Mouse (Mus musculus) CH12.LX (cell line): ENCODE results near the gene Dlx3. TPM values are rescaled to one million over a fixed set of nuclear protein-coding genes. Genes with fewer than 3 reads are reported as not detected.

Experiments
- DNase-seq: peaks from one replicate; pipeline ENCODE4 v3.0.0-alpha.2; 2013; ENCODE audit errors: extremely low read depth
- H3K27ac ChIP-seq: 2 replicates; pipeline ENCODE4 v1.5.1; 2012; ENCODE audit warnings: low read depth, mild to moderate bottlenecking, control low read depth, moderate library complexity; ENCODE audit not compliant: insufficient read depth
- H3K27me3 ChIP-seq: replicated peaks from 2 replicates; pipeline ENCODE3; 2012; ENCODE audit warnings: inconsistent platforms
- H3K36me3 ChIP-seq, 2 experiments: replicated peaks in 1 of 2; 2 replicates each; pipeline versions ENCODE3 to v1.6.1; 2012; ENCODE audit warnings: inconsistent platforms in 1 of 2, low read length in 1 of 2, mild to moderate bottlenecking in 1 of 2, mixed read lengths in 1 of 2, moderate library complexity in 1 of 2; ENCODE audit not compliant: control insufficient read depth in 1 of 2, insufficient read depth in 1 of 2
- H3K4me1 ChIP-seq, 2 experiments: 2 replicates each; pipeline ENCODE4 v1.6.1; 2012; ENCODE audit warnings: inconsistent platforms in 1 of 2, moderate library complexity in 1 of 2; ENCODE audit not compliant: insufficient read depth in 2 of 2, control insufficient read depth in 1 of 2
- H3K4me2 ChIP-seq: 2 replicates; pipeline ENCODE4 v1.6.1; 2012; ENCODE audit warnings: low read depth, mild to moderate bottlenecking, control low read depth; ENCODE audit not compliant: poor library complexity, insufficient read depth, severe bottlenecking
- H3K4me3 ChIP-seq, 3 experiments: fragments of 150-350 bp in 1 of 3; sonication (generic) in 1 of 3; replicated peaks in 1 of 3; 2 replicates each; pipeline versions ENCODE3 to v1.5.1; 2011 to 2012; ENCODE audit warnings: low read depth in 2 of 3, low read length in 2 of 3, mild to moderate bottlenecking in 2 of 3, moderate library complexity in 2 of 3, control low read depth in 1 of 3, improper control_type of control experiment in 1 of 3, inconsistent platforms in 1 of 3, mixed read lengths in 1 of 3; ENCODE audit not compliant: poor library complexity in 1 of 3
- H3K79me2 ChIP-seq: replicated peaks from 2 replicates; pipeline ENCODE4 v1.6.1; 2012; ENCODE audit warnings: mild to moderate bottlenecking, moderate library complexity; ENCODE audit not compliant: control insufficient read depth, poor library complexity, insufficient read depth, severe bottlenecking; ENCODE audit errors: extremely low read depth
- H3K9ac ChIP-seq: 2 replicates; pipeline ENCODE4 v1.6.1; 2012; ENCODE audit warnings: low read depth, mild to moderate bottlenecking, control low read depth, moderate library complexity; ENCODE audit not compliant: insufficient read depth
- H3K9me3 ChIP-seq: replicated peaks from 2 replicates; pipeline ENCODE3; 2012; ENCODE audit warnings: low read length, inconsistent platforms, mixed read lengths
- BHLHE40 ChIP-seq: IDR thresholded peaks from 2 replicates; pipeline ENCODE4 v1.6.1; 2011; ENCODE audit warnings: mild to moderate bottlenecking, low read depth, low read length, improper control_type of control experiment
- CHD1 ChIP-seq: IDR thresholded peaks from 2 replicates; pipeline ENCODE4 v1.6.1; 2012; ENCODE audit warnings: low read depth, low read length, improper control_type of control experiment, inconsistent platforms
- E2F4 ChIP-seq: IDR thresholded peaks from 2 replicates; pipeline ENCODE4 v1.6.1; 2011; ENCODE audit warnings: low read depth, low read length, improper control_type of control experiment; ENCODE audit not compliant: insufficient replicate concordance
- ELF1 ChIP-seq: IDR thresholded peaks from 2 replicates; pipeline ENCODE4 v1.6.1; 2014; ENCODE audit warnings: low read depth, mild to moderate bottlenecking, inconsistent platforms, low read length, improper control_type of control experiment
- EP300 ChIP-seq: IDR thresholded peaks from 2 replicates; pipeline ENCODE4 v1.6.1; 2011; ENCODE audit warnings: low read length, improper control_type of control experiment
- ETS1 ChIP-seq: conservative IDR thresholded peaks from 2 replicates; pipeline ENCODE4 v1.6.1; 2012; ENCODE audit warnings: low read depth, mild to moderate bottlenecking, inconsistent platforms, low read length, improper control_type of control experiment, moderate library complexity
- IRF4 ChIP-seq: IDR thresholded peaks from 2 replicates; pipeline ENCODE4 v1.6.1; 2014; ENCODE audit warnings: low read depth, mild to moderate bottlenecking, inconsistent platforms, low read length, improper control_type of control experiment
- JUN ChIP-seq: IDR thresholded peaks from 2 replicates; pipeline ENCODE4 v1.6.1; 2011; ENCODE audit warnings: low read depth, mild to moderate bottlenecking, low read length, improper control_type of control experiment, moderate library complexity; ENCODE audit not compliant: insufficient read depth
- JUND ChIP-seq: conservative IDR thresholded peaks from 2 replicates; pipeline ENCODE4 v1.6.1; 2011; ENCODE audit warnings: low read depth, low read length, improper control_type of control experiment
- MAFK ChIP-seq: IDR thresholded peaks from 2 replicates; pipeline ENCODE4 v1.6.1; 2011; ENCODE audit warnings: low read length, improper control_type of control experiment; ENCODE audit not compliant: insufficient replicate concordance
- MXI1 ChIP-seq: IDR thresholded peaks from 2 replicates; pipeline ENCODE4 v1.6.1; 2011; ENCODE audit warnings: mild to moderate bottlenecking, low read depth, low read length, improper control_type of control experiment
- MYC ChIP-seq: IDR thresholded peaks from 2 replicates; pipeline ENCODE4 v1.6.1; 2011; ENCODE audit warnings: low read depth, mild to moderate bottlenecking, improper control_type of control experiment, low read length
- NELFE ChIP-seq: IDR thresholded peaks from 2 replicates; pipeline ENCODE4 v1.6.1; 2011; ENCODE audit warnings: low read depth, low read length, improper control_type of control experiment
- NRF1 ChIP-seq: IDR thresholded peaks from 2 replicates; pipeline ENCODE4 v1.6.1; 2014; ENCODE audit warnings: low read depth, mild to moderate bottlenecking, inconsistent platforms, low read length, improper control_type of control experiment, moderate library complexity
- PAX5 ChIP-seq: IDR thresholded peaks from 2 replicates; pipeline ENCODE4 v1.6.1; 2012; ENCODE audit warnings: low read length, inconsistent platforms, mixed read lengths
- POLR2AphosphoS2 ChIP-seq: IDR thresholded peaks from 2 replicates; pipeline ENCODE4 v1.6.1; 2011; ENCODE audit warnings: low read depth, low read length, improper control_type of control experiment
- RCOR1 ChIP-seq: conservative IDR thresholded peaks from 2 replicates; pipeline ENCODE4 v1.6.1; 2012; ENCODE audit warnings: low read depth, mild to moderate bottlenecking, inconsistent platforms, low read length, improper control_type of control experiment
- SMC3 ChIP-seq: IDR thresholded peaks from 2 replicates; pipeline ENCODE4 v1.6.1; 2011; ENCODE audit warnings: low read depth, low read length, improper control_type of control experiment
- TBP ChIP-seq: conservative IDR thresholded peaks from 2 replicates; pipeline ENCODE4 v1.6.1; 2011; ENCODE audit warnings: low read depth, low read length, improper control_type of control experiment
- USF1 ChIP-seq: IDR thresholded peaks from 2 replicates; pipeline ENCODE4 v1.6.1; 2014; ENCODE audit warnings: low read depth, mild to moderate bottlenecking, inconsistent platforms, low read length, improper control_type of control experiment
- USF2 ChIP-seq: conservative IDR thresholded peaks from 2 replicates; pipeline ENCODE4 v1.6.1; 2011; ENCODE audit warnings: low read depth, low read length, improper control_type of control experiment
- ZKSCAN1 ChIP-seq: IDR thresholded peaks from 2 replicates; pipeline ENCODE4 v1.6.1; 2012; ENCODE audit warnings: low read depth, inconsistent platforms, low read length, improper control_type of control experiment, borderline replicate concordance
- dilution Hi-C: fragments of 300-500 bp; cut with MboI; formaldehyde crosslinking; loops from 2 replicates; pipeline ENCODE4 v1.14.3; 2020; ENCODE audit warnings: low sequenced_read_pairs; ENCODE audit not compliant: extremely low pct_unique_long_range_greater_than_20kb, extremely low pct_ligation_motif_present
- in situ Hi-C: fragments of 300-500 bp; cut with MboI; formaldehyde crosslinking; loops from 3 replicates; pipeline ENCODE4 v1.14.3; 2019; ENCODE audit warnings: low sequenced_read_pairs, low pct_ligation_motif_present, low pct_unique_long_range_greater_than_20kb, mixed read lengths
- polyA plus RNA-seq: library from polyadenylated mRNA; unstranded; fragments of >175 nt; gene quantifications from 2 replicates; pipeline ENCODE4 v1.2.1, GENCODE M21; 2012; ENCODE audit warnings: low read depth; ENCODE audit not compliant: insufficient read length
- total RNA-seq, 2 experiments: library from RNA; depleted of rRNA; stranded (reverse); fragments of 300-350 nt in 1 of 2; fragments of >200 nt in 1 of 2; gene quantifications; 2 replicates each; pipeline ENCODE4 v1.2.3; 2012 to 2014

The Dlx3 gene
- total and polyA plus RNA-seq, 3 experiments: 0.08 to 0.55 (median 0.17) TPM

DNA sequence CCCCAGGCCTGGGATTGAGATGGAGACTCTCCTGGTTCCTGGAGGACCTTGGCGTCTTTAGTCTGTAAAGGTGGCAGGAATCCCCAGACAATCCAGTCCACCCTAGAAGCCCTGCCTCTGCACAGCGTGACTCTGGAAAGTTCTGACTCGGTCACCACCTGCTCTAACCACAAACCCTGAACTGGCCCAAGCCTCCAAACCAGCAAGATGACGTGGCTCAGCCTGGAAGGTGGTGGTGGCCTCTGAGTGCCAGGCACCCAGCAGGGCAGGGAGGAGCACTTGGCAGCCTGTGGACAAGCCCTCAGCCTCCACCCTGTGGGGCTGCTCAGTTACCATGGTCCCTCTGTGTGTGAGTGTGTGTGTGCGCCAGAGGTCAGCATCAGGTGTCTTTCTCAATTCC, 38.0 kb downstream of the Dlx3 start (continued):
- no peak for TF ChIP-seq PAX5
- TF ChIP-seq MXI1: peak; percentile 19; the same call in 1 of the 2 replicates
- TF ChIP-seq IRF4: peak; percentile 77
- peak; percentile 38; the same call in 1 of the 2 replicates for TF ChIP-seq JUND
- no peak for TF ChIP-seq USF2
- no peak for TF ChIP-seq NELFE
- no peak; the same call in 1 of the 2 replicates for TF ChIP-seq SMC3
- no peak for TF ChIP-seq E2F4
- no peak for TF ChIP-seq MAFK
- TF ChIP-seq NRF1: no peak
- no peak for TF ChIP-seq POLR2AphosphoS2
- no peak for TF ChIP-seq TBP
- TF ChIP-seq CHD1: no peak
- no peak for TF ChIP-seq ZKSCAN1
- TF ChIP-seq MYC: peak; percentile 44
- peak; percentile 90 for TF ChIP-seq EP300
- peak; percentile 51; the same call in 1 of the 2 replicates for TF ChIP-seq JUN
- 0 out of 2 replicates have a peak, but pooled peaks have one; percentile 1 for TF ChIP-seq ELF1

- H3K4me2 ChIP-seq: no peak overlapping the region
- TF ChIP-seq USF2 (no peak), USF1 (no peak), POLR2AphosphoS2 (no peak), ETS1 (no peak), BHLHE40 (peak; percentile 33; the same call in 1 of the 2 replicates), JUND (no peak), RCOR1 (no peak), CHD1 (no peak)
- TF ChIP-seq, all 38 proteins: peak for 1
- no peak overlapping the region for H3K9ac ChIP-seq
- peaks cover 62% of the 10 kb centered on the region for H3K27me3 ChIP-seq
- no peaks in the 10 kb centered on the region for H3K36me3 ChIP-seq
- H3K4me1 ChIP-seq: peaks cover 14 to 15% of the 10 kb centered on the region in 2 experiments
- no peaks in the 10 kb centered on the region for H3K79me2 ChIP-seq
- H3K9me3 ChIP-seq: no peaks in the 10 kb centered on the region
- DNase-seq: no peak
- in situ Hi-C loops (no loop called here), dilution Hi-C loops (no loop called here)
- H3K27ac ChIP-seq: no peak overlapping the region
- no peak overlapping the region for H3K4me3 ChIP-seq
These were observed 39.9 kb downstream of the Dlx3 start for GRCm38 (mm10) chr11:95159763-95160371.
